Mouse (Mus musculus) hindbrain, postnatal 0 days (tissue): ENCODE data around the gene Tomm22. TPM values are rescaled to one million over a fixed set of nuclear protein-coding genes. Genes with fewer than 3 reads are reported as not detected.

Experiments
- ATAC-seq: fragments of 200-750 bp; cut with Nextera tagmentation; 2 replicates; pipeline ENCODE4 v1.8.0; 2017; ENCODE audit warnings: mild to moderate bottlenecking, moderate TSS enrichment, moderate library complexity
- DNase-seq: peaks from one replicate; pipeline ENCODE4 v3.0.0-alpha.2; 2015; ENCODE audit warnings: low spot score
- H3K27ac ChIP-seq: fragments of 300-500 bp; sonication (generic); 2 replicates; pipeline ENCODE4 v1.5.1; 2014; ENCODE audit warnings: mild to moderate bottlenecking
- H3K27me3 ChIP-seq: fragments of 300-500 bp; sonication (generic); 2 replicates; pipeline ENCODE4 v1.6.1; 2014; ENCODE audit warnings: low read length, mixed read lengths; ENCODE audit not compliant: insufficient read depth
- H3K36me3 ChIP-seq: fragments of 300-500 bp; sonication (generic); 2 replicates; pipeline ENCODE4 v1.6.1; 2014; ENCODE audit warnings: low read length, mixed read lengths; ENCODE audit not compliant: insufficient read depth
- H3K4me1 ChIP-seq: fragments of 300-500 bp; sonication (generic); 2 replicates; pipeline ENCODE4 v1.6.1; 2014; ENCODE audit warnings: antibody characterized with exemption, low read length, mixed read lengths; ENCODE audit not compliant: insufficient read depth
- H3K4me2 ChIP-seq: fragments of 300-500 bp; sonication (generic); 2 replicates; pipeline ENCODE4 v1.6.1; 2014; ENCODE audit warnings: low read depth, mild to moderate bottlenecking, low read length, moderate library complexity, mixed read lengths
- H3K4me3 ChIP-seq: fragments of 300-500 bp; sonication (generic); 2 replicates; pipeline ENCODE4 v1.5.1; 2014; ENCODE audit warnings: low read length
- H3K9ac ChIP-seq: fragments of 300-500 bp; sonication (generic); replicated peaks from 2 replicates; pipeline ENCODE4 v1.6.1; 2014; ENCODE audit warnings: mild to moderate bottlenecking, low read length, moderate library complexity, mixed read lengths
- H3K9me3 ChIP-seq: fragments of 300-500 bp; sonication (generic); 2 replicates; pipeline ENCODE4 v1.6.1; 2016; ENCODE audit warnings: low read length, mixed read lengths
- CTCF ChIP-seq: IDR thresholded peaks from 2 replicates; pipeline ENCODE4 v1.5.1; 2016; ENCODE audit warnings: antibody characterized with exemption, control low read depth, low read depth
- WGBS: fragments of 180-500 bp; shearing (Covaris S2); extraction: QIAGEN DNeasy Blood & Tissue Kit; methylation state at CpG from one replicate; pipeline ENCODE4 v1.1.7; 2014; 5-methylcytosine and 5-hydroxymethylcytosine counted together
- polyA plus RNA-seq: library from polyadenylated mRNA; unstranded; fragments of >200 nt; fragmentation: Nextera tagmentation; extraction: Ambion mirVana; gene quantifications from 2 replicates; pipeline ENCODE4 v1.2.1, GENCODE M21; 2015
- total RNA-seq: library from RNA; depleted of rRNA; stranded (reverse); fragments of >200 nt; gene quantifications from 2 replicates; pipeline ENCODE4 v1.2.3, GENCODE M21; 2014

Tomm22 gene
- total and polyA plus RNA-seq, 2 experiments from 2014 or later, result 149 to 241 TPM

- Histone ChIP-seq H3K9ac (peak within 1 kb of the TSS; percentile 84), H3K36me3 (no peaks in the 10 kb centered on the region), H3K4me1 (peaks cover 13% of the 10 kb centered on the region), H3K4me3 (peak within 1 kb of the TSS; percentile 83), H3K27ac (peak within 1 kb of the TSS; percentile 88), H3K27me3 (no peaks in the 10 kb centered on the region), H3K4me2 (peak within 1 kb of the TSS; percentile 99), H3K9me3 (no peaks in the 10 kb centered on the region)
- ATAC-seq (peak; percentile 98), DNase-seq (peak; percentile 100)
- TF ChIP-seq CTCF, result no peak
- under 1% methylated on average over 45 of the region's 45 CpGs for WGBS
These were observed 19.9 kb downstream of the Tomm22 start, which contains the start of gene Gtpbp1 for GRCm38 (mm10) chr15:79690426-79691022. Gene Gtpbp1, plus strand, starts transcription at chr15:79690845.

GRCm38 (mm10) chr15:79691023-79691508 is 20.4 kb downstream of the Tomm22 start:
- Histone ChIP-seq H3K4me1 (peaks cover 7% of the 10 kb centered on the region), H3K9me3 (no peaks in the 10 kb centered on the region), H3K4me2 (peak overlapping the region; percentile 99), H3K9ac (peak overlapping the region; percentile 84), H3K27me3 (no peaks in the 10 kb centered on the region), H3K27ac (peak overlapping the region; percentile 88), H3K4me3 (peak overlapping the region; percentile 83), H3K36me3 (no peaks in the 10 kb centered on the region)
- under 1% methylated on average over 53 of the region's 53 CpGs for WGBS
- TF ChIP-seq CTCF, result no peak
- DNase-seq, result no peak
- ATAC-seq, result no peak

DNA sequence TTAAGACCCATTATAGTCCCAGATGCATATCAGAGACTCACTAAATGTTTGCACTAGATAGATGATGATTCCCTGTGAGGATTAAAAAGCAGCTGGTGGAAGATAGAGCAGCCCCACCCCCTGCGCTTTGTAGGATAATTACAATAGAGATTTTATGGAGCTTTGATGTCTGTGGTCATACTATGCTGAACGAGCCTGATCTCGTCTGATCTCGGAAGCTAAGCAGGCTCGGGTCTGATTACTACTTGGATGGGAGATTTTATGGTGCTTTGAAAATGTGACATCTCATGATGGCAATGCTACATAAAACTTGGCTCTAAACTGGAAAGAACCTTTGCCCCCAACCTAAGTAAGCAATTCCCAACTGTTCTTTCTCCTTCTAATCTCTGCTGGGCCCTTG is 21.7 kb downstream of the Tomm22 start:
- Histone ChIP-seq H3K9ac (no peak overlapping the region), H3K27ac (no peak overlapping the region), H3K36me3 (no peaks in the 10 kb centered on the region; the same call in 1 of the 2 replicates), H3K4me1 (0 out of 2 replicates have a peak, but pooled peaks cover 4% of the 10 kb centered on the region), H3K4me2 (peak overlapping the region; percentile 99; the same call in 1 of the 2 replicates), H3K27me3 (no peaks in the 10 kb centered on the region), H3K4me3 (no peak overlapping the region), H3K9me3 (no peaks in the 10 kb centered on the region)
- ATAC-seq (no peak), DNase-seq (no peak)
- no peak for TF ChIP-seq CTCF
- 74% methylated on average over 5 of the region's 5 CpGs for WGBS

DNA sequence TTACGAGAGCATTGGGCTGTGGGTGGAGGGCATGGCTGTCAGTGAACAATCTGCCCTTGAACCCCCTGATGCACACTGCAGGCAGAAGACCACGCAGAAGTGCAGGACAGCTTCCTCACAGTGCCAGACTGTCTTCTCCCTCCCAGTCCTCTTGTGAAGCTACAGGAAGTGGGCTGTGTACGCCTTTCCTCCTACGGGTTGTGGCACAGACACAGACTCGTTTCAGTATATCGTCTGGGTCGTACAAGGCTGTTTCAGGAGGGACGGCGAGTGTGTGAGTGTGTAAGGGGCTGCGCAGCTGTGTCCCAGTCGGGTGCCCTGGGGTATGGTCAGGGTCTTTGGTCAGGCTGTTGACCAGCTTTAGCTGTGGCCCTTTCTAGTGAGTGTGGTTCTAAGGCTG is 23.1 kb downstream of the Tomm22 start:
- Histone ChIP-seq H3K36me3 (no peaks in the 10 kb centered on the region; the same call in 1 of the 2 replicates), H3K27ac (no peak overlapping the region), H3K27me3 (no peaks in the 10 kb centered on the region), H3K4me3 (no peak overlapping the region), H3K9me3 (no peaks in the 10 kb centered on the region), H3K4me2 (no peak overlapping the region), H3K4me1 (0 out of 2 replicates have a peak, but pooled peaks cover 8% of the 10 kb centered on the region), H3K9ac (no peak overlapping the region)
- 86% methylated on average over 11 of the region's 11 CpGs for WGBS
- ATAC-seq, result no peak
- DNase-seq, result no peak
- no peak for TF ChIP-seq CTCF

DNA sequence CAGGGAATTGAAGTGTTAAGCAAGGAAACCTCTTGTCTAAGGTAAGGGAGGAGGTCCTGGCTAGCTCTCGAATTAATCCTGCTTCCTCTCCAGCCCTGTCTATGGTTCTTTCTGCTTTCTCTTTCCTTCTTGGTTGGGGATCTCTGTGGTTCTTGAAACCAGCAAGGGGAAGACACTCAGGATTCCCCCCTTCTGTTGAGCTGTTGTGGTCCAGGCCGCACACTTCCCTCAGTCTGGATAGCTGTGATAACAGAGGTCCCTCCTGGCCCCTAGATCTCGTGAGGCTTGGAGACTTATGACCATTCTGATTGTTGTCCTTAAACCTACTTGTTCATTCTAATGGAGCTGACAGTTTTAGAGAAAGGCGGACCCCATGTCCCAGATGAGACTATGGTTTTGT is 23.9 kb downstream of the Tomm22 start:
- Histone ChIP-seq H3K4me3 (no peak overlapping the region), H3K4me2 (no peak overlapping the region), H3K36me3 (no peaks in the 10 kb centered on the region; the same call in 1 of the 2 replicates), H3K4me1 (0 out of 2 replicates have a peak, but pooled peaks cover 8% of the 10 kb centered on the region), H3K27ac (no peak overlapping the region), H3K27me3 (no peaks in the 10 kb centered on the region), H3K9me3 (no peaks in the 10 kb centered on the region), H3K9ac (no peak overlapping the region)
- TF ChIP-seq CTCF, result no peak
- WGBS, result 92% methylated on average over 4 of the region's 4 CpGs
- no peak for DNase-seq
- no peak for ATAC-seq

DNA sequence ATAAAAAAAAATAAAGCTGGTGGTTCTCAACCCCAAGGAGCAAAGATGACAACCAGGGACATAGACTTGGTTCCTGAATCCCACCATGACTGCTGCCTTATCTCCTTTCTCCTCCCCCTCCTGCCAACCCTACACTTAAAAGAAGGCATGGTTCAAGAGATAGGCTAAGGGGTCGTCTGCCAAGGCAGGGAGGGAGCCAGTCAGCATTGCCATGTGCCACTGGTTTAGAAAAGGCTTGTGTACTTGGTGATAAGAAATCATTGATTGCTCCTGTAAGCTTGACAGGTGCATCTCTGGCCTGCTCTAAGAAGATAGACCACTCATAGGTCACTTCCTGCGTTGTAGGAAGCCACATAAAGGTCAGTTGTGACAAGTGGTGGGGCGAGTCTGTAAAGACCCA is 24.9 kb downstream of the Tomm22 start:
- no peaks in the 10 kb centered on the region for H3K27me3 ChIP-seq
- WGBS, result 79% methylated on average over 3 of the region's 3 CpGs
- no peaks in the 10 kb centered on the region for H3K9me3 ChIP-seq
- H3K4me1 ChIP-seq, result 0 out of 2 replicates have a peak, but pooled peaks cover 8% of the 10 kb centered on the region
- no peak overlapping the region for H3K9ac ChIP-seq
- no peak overlapping the region for H3K4me2 ChIP-seq
- H3K36me3 ChIP-seq, result no peaks in the 10 kb centered on the region; the same call in 1 of the 2 replicates
- no peak for TF ChIP-seq CTCF
- DNase-seq (no peak), ATAC-seq (no peak)
- H3K27ac ChIP-seq, result no peak overlapping the region
- no peak overlapping the region for H3K4me3 ChIP-seq

DNA sequence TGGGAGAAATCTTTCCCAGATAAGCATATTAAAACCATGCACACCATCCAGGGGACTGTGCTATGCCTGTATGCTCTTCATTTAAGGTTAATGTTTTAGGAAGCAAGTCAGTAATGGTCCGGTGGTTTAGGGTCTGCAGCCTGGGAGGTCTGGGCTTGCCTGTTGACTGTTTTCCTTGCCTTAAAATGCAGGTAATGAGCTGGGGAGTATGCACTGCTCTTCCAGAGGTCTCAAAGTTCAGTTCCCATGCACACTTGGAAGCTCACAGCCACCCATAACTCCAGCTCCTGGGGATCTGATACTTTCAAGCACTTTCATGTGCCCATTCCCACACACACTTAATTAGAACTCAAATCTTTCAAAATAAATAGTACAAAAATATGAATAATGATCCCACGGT is 25.8 kb downstream of the Tomm22 start:
- 85% methylated on average over 2 of the region's 2 CpGs for WGBS
- Histone ChIP-seq H3K9ac (no peak overlapping the region), H3K27ac (peak overlapping the region; percentile 75; the same call in 1 of the 2 replicates), H3K27me3 (no peaks in the 10 kb centered on the region), H3K4me2 (no peak overlapping the region), H3K9me3 (no peaks in the 10 kb centered on the region), H3K36me3 (no peaks in the 10 kb centered on the region; the same call in 1 of the 2 replicates), H3K4me3 (no peak overlapping the region), H3K4me1 (0 out of 2 replicates have a peak, but pooled peaks cover 8% of the 10 kb centered on the region)
- ATAC-seq (no peak), DNase-seq (no peak)
- TF ChIP-seq CTCF, result no peak
